Mouse (Mus musculus): ENCODE data around the gene Tbc1d22a.

GRCm38 (mm10) chr15:86214549-86215201 is 416 bp downstream of the Tbc1d22a start:
- TF ChIP-seq MYOD1 (IDR thresholded peaks at IDR 0.05; ENCODE audit: control insufficient read depth in 1 of 3, insufficient read length in 2 of 3, low read depth in 2 of 3) = no peak
- TF ChIP-seq POLR2A (IDR thresholded peaks at IDR 0.05; ENCODE audit: insufficient read length, low read depth) = no peak
